Mouse (Mus musculus) MEL (cell line): ENCODE measurements around the gene Lims1. TPM values are rescaled to one million over a fixed set of nuclear protein-coding genes. Genes with fewer than 3 reads are reported as not detected.
A peak's percentile ranks its signal among the peaks of the same experiment; 100 is the strongest.

Experiments
- DNase-seq: peaks from one replicate; pipeline ENCODE4 v3.0.0; 2011; ENCODE audit warnings: low read depth, low spot score
- H3K27ac ChIP-seq: 2 replicates; pipeline ENCODE4 v1.5.1; 2012; ENCODE audit warnings: low read depth, mild to moderate bottlenecking, control low read depth, low read length, moderate library complexity; ENCODE audit not compliant: control insufficient read depth
- H3K27me3 ChIP-seq, 2 experiments: fragments of 150-350 bp in 1 of 2; sonication (generic) in 1 of 2; 2 replicates each; pipeline ENCODE4 v1.6.1; 2012; ENCODE audit warnings: low read length in 2 of 2, mild to moderate bottlenecking in 2 of 2, improper control_type of control experiment in 1 of 2, moderate library complexity in 1 of 2; ENCODE audit not compliant: insufficient read depth in 2 of 2, control insufficient read depth in 1 of 2
- H3K36me3 ChIP-seq, 2 experiments: 2 replicates each; pipeline ENCODE4 v1.6.1; 2012 to 2014; ENCODE audit warnings: low read length in 2 of 2, improper control_type of control experiment in 1 of 2, inconsistent platforms in 1 of 2, mild to moderate bottlenecking in 1 of 2; ENCODE audit not compliant: insufficient read depth in 2 of 2, control insufficient read depth in 1 of 2
- H3K4me1 ChIP-seq, 2 experiments: fragments of 150-350 bp in 1 of 2; sonication (generic) in 1 of 2; 2 replicates each; pipeline ENCODE4 v1.6.1; 2012; ENCODE audit warnings: low read length in 2 of 2, improper control_type of control experiment in 1 of 2, mild to moderate bottlenecking in 1 of 2; ENCODE audit not compliant: insufficient read depth in 2 of 2, control insufficient read depth in 1 of 2
- H3K4me3 ChIP-seq, 2 experiments: fragments of 150-350 bp in 1 of 2; sonication (generic) in 1 of 2; 2 replicates each; pipeline ENCODE4 v1.5.1; 2012; ENCODE audit warnings: low read depth in 2 of 2, low read length in 2 of 2, mild to moderate bottlenecking in 2 of 2, moderate library complexity in 2 of 2, control low read depth in 1 of 2, improper control_type of control experiment in 1 of 2; ENCODE audit not compliant: control insufficient read depth in 1 of 2, insufficient read depth in 1 of 2
- H3K79me2 ChIP-seq: 2 replicates; pipeline ENCODE4 v1.6.1; 2012; ENCODE audit warnings: mild to moderate bottlenecking, low read length, moderate library complexity; ENCODE audit not compliant: control insufficient read depth, poor library complexity, insufficient read depth
- H3K9ac ChIP-seq: 2 replicates; pipeline ENCODE4 v1.6.1; 2012; ENCODE audit warnings: low read depth, mild to moderate bottlenecking, control low read depth, low read length, moderate library complexity; ENCODE audit not compliant: control insufficient read depth, poor library complexity, severe bottlenecking
- H3K9me3 ChIP-seq: fragments of 150-350 bp; sonication (generic); replicated peaks from 2 replicates; pipeline ENCODE4 v1.6.1; 2012; ENCODE audit warnings: mild to moderate bottlenecking, low read length, improper control_type of control experiment, moderate library complexity; ENCODE audit not compliant: insufficient read depth
- CTCF ChIP-seq, 3 experiments: IDR thresholded peaks in 2 of 3; conservative IDR thresholded peaks in 1 of 3; 2 replicates each; pipeline ENCODE4 v1.5.1; 2011 to 2012; ENCODE audit warnings: low read length in 3 of 3, low read depth in 2 of 3, mild to moderate bottlenecking in 2 of 3, improper control_type of control experiment in 1 of 3, inconsistent platforms in 1 of 3, mixed read lengths in 1 of 3, moderate library complexity in 1 of 3; ENCODE audit not compliant: control insufficient read depth in 1 of 3, insufficient read depth in 1 of 3, poor library complexity in 1 of 3, severe bottlenecking in 1 of 3
- ELF1 ChIP-seq: IDR thresholded peaks from 2 replicates; pipeline ENCODE4 v1.6.1; 2014; ENCODE audit warnings: low read depth, mild to moderate bottlenecking, inconsistent platforms, low read length, improper control_type of control experiment, moderate library complexity
- HCFC1 ChIP-seq: IDR thresholded peaks from 2 replicates; pipeline ENCODE4 v1.6.1; 2012; ENCODE audit warnings: low read depth, mild to moderate bottlenecking, inconsistent platforms, low read length, improper control_type of control experiment, moderate library complexity
- JUND ChIP-seq: IDR thresholded peaks from 2 replicates; pipeline ENCODE4 v1.6.1; 2011; ENCODE audit warnings: low read depth, mild to moderate bottlenecking, improper control_type of control experiment, low read length
- MAX ChIP-seq: IDR thresholded peaks from 2 replicates; pipeline ENCODE4 v1.6.1; 2011; ENCODE audit warnings: low read length, improper control_type of control experiment
- MAZ ChIP-seq: IDR thresholded peaks from 2 replicates; pipeline ENCODE4 v1.6.1; 2012; ENCODE audit warnings: low read depth, mild to moderate bottlenecking, inconsistent platforms, low read length, improper control_type of control experiment
- MEF2A ChIP-seq: IDR thresholded peaks from 2 replicates; pipeline ENCODE4 v1.6.1; 2014; ENCODE audit warnings: low read depth, mild to moderate bottlenecking, inconsistent platforms, low read length, improper control_type of control experiment; ENCODE audit not compliant: poor library complexity, insufficient replicate concordance, severe bottlenecking; ENCODE audit errors: extremely low read depth
- MXI1 ChIP-seq: IDR thresholded peaks from 2 replicates; pipeline ENCODE4 v1.6.1; 2011; ENCODE audit warnings: mild to moderate bottlenecking, low read depth, low read length, improper control_type of control experiment
- MYB ChIP-seq: IDR thresholded peaks from 2 replicates; pipeline ENCODE4 v1.6.1; 2011; ENCODE audit warnings: mild to moderate bottlenecking, low read depth, low read length, improper control_type of control experiment
- POLR2AphosphoS2 ChIP-seq: IDR thresholded peaks from 2 replicates; pipeline ENCODE4 v1.6.1; 2011; ENCODE audit warnings: low read length, improper control_type of control experiment
- RAD21 ChIP-seq: IDR thresholded peaks from 2 replicates; pipeline ENCODE4 v1.6.1; 2011; ENCODE audit warnings: mild to moderate bottlenecking, low read depth, low read length, improper control_type of control experiment
- SMC3 ChIP-seq: IDR thresholded peaks from 2 replicates; pipeline ENCODE4 v1.6.1; 2011; ENCODE audit warnings: low read depth, low read length, improper control_type of control experiment
- TBP ChIP-seq: IDR thresholded peaks from 2 replicates; pipeline ENCODE4 v1.8.0; 2011; ENCODE audit warnings: low read depth, low read length, improper control_type of control experiment
- TCF12 ChIP-seq: IDR thresholded peaks from 2 replicates; pipeline ENCODE4 v1.6.1; 2014; ENCODE audit warnings: low read depth, mild to moderate bottlenecking, inconsistent platforms, low read length, improper control_type of control experiment, moderate library complexity
- USF2 ChIP-seq, 2 experiments: IDR thresholded peaks; 2 replicates each; pipeline ENCODE4 v1.6.1; 2011 to 2012; ENCODE audit warnings: improper control_type of control experiment in 2 of 2, low read length in 2 of 2, borderline replicate concordance in 1 of 2, inconsistent platforms in 1 of 2, low read depth in 1 of 2, mild to moderate bottlenecking in 1 of 2; ENCODE audit not compliant: insufficient read depth in 1 of 2
- ZKSCAN1 ChIP-seq: IDR thresholded peaks from 2 replicates; pipeline ENCODE4 v1.6.1; 2012; ENCODE audit warnings: low read depth, mild to moderate bottlenecking, inconsistent platforms, low read length, improper control_type of control experiment, moderate library complexity
- ZMIZ1 ChIP-seq: IDR thresholded peaks from 2 replicates; pipeline ENCODE4 v1.6.1; 2012; ENCODE audit warnings: low read depth, mild to moderate bottlenecking, inconsistent platforms, low read length, improper control_type of control experiment, moderate library complexity
- polyA plus RNA-seq, 2 experiments: library from polyadenylated mRNA; stranded (reverse) in 1 of 2; unstranded in 1 of 2; fragments of >175 nt in 1 of 2; fragments of >200 nt in 1 of 2; gene quantifications; 2 replicates each; pipeline versions ENCODE4 v1.2.1 to v1.2.4; 2012; ENCODE audit warnings: low replicate concordance in 2 of 2, low read depth in 1 of 2; ENCODE audit not compliant: insufficient read length in 2 of 2, insufficient read depth in 1 of 2, missing spikeins in 1 of 2
- total RNA-seq: library from RNA; depleted of rRNA; stranded (reverse); fragments of 300-350 nt; gene quantifications from 2 replicates; pipeline ENCODE4 v1.2.3, GENCODE M21; 2012; rRNA removed

The Lims1 gene
- total and polyA plus RNA-seq, 3 experiments = 24.9 to 28.5 TPM; not detected in 1

- TF ChIP-seq ZKSCAN1 = no peak
- TF ChIP-seq TCF12 = peak; percentile 94
- peak; percentile 63; the same call in 1 of the 2 replicates for TF ChIP-seq MEF2A
- TF ChIP-seq POLR2AphosphoS2 = no peak
- TF ChIP-seq ZMIZ1 = no peak
- no peak for TF ChIP-seq SMC3
- TF ChIP-seq HCFC1 = no peak; the same call in 1 of the 2 replicates
- TF ChIP-seq MXI1 = peak; percentile 73
Observed at GRCm38 (mm10) chr10:58452185-58452584, 128.9 kb downstream of the Lims1 start (continued).

GRCm38 (mm10) chr10:58459896-58460295, 136.6 kb downstream of the Lims1 start:
- peak; percentile 37 for DNase-seq
- TF ChIP-seq POLR2AphosphoS2 (no peak), MXI1 (no peak), SMC3 (no peak), USF2 (IDR thresholded peaks at IDR 0.05; ENCODE audit: borderline replicate concordance in 1 of 2, insufficient read depth in 1 of 2, low read depth in 1 of 2, low read length in 2 of 2) (no peak), RAD21 (no peak), MAX (no peak), MAZ (no peak), TCF12 (no peak), JUND (no peak), ELF1 (no peak), MYB (no peak), TBP (no peak), ZMIZ1 (no peak), CTCF (IDR thresholded peaks at IDR 0.05 in 2 of 3, conservative IDR thresholded peaks at IDR 0.05 in 1 of 3; ENCODE audit: control insufficient read depth in 1 of 3, insufficient read depth in 1 of 3, low read depth in 2 of 3, low read length in 3 of 3, poor library complexity in 1 of 3, severe bottlenecking in 1 of 3) (no peak)
- Histone ChIP-seq H3K4me3 (no peak overlapping the region), H3K9ac (no peak overlapping the region), H3K79me2 (peaks cover 5% of the 10 kb centered on the region; the same call in 1 of the 2 replicates), H3K4me1 (no peaks in the 10 kb centered on the region), H3K27me3 (no peaks in the 10 kb centered on the region), H3K36me3 (peaks cover 5 to 84% of the 10 kb centered on the region in 2 experiments), H3K9me3 (no peaks in the 10 kb centered on the region), H3K27ac (no peak overlapping the region)

Other genes with a start within 250 kb of the Lims1 start
- gene AW822073, start 98.5 kb upstream of the Lims1 start, total RNA-seq = 0.13 TPM in 1 of 2 replicates, not detected in the other
- not detected for gene AW822073, start 98.5 kb upstream of the Lims1 start, polyA plus RNA-seq
- gene Duxf3, start 90.8 kb upstream of the Lims1 start, total RNA-seq = not detected in 2 replicates
- not detected for gene Duxf3, start 90.8 kb upstream of the Lims1 start, polyA plus RNA-seq
- gene Gm4981, start 86.8 kb upstream of the Lims1 start, total RNA-seq = not detected in 2 replicates
- not detected for gene Gm4981, start 86.8 kb upstream of the Lims1 start, polyA plus RNA-seq
- gene Gcc2, start 68.0 kb upstream of the Lims1 start, total RNA-seq = 14.4 and 16.1 TPM in 2 replicates
- gene Gcc2, start 68.0 kb upstream of the Lims1 start, polyA plus RNA-seq = 10 to 100 TPM in 1 of 2 experiments, not detected in 1; 18.0 TPM
- gene Ranbp2, start 123.5 kb downstream of the Lims1 start, total RNA-seq = 73.5 and 82.4 TPM in 2 replicates
- 100 to 1,000 TPM in 1 of 2 experiments, 10 to 100 TPM in 1; 52.3 to 114 TPM for gene Ranbp2, start 123.5 kb downstream of the Lims1 start, polyA plus RNA-seq
- gene Ccdc138, start 174.5 kb downstream of the Lims1 start, total RNA-seq = 1.2 and 1.3 TPM in 2 replicates
- gene Ccdc138, start 174.5 kb downstream of the Lims1 start, polyA plus RNA-seq = 1 to 10 TPM in 1 of 2 experiments, not detected in 1; 1.3 TPM